Comparison of ENCODE assay signal across 10 mouse cellular contexts in genomic region chr10:79738259-79738658, GRCm38 (mm10). TPM values are rescaled to one million over a fixed set of nuclear protein-coding genes. Genes with fewer than 3 reads are reported as not detected.
DNase-seq lines count a peak whose midpoint lies in the region; ATAC-seq and TF ChIP-seq lines count a peak whose summit lies in the region.
"Had no signal": no experiment of that assay in that cellular context is flagged by ENCODE, and none has a peak within 500 bp of the region (broad histone marks: within the 10 kb centered on the region; RNA-seq: fewer than 3 reads in every experiment).

No protein-coding gene starts in this region.

- H3K27me3 ChIP-seq in spleen, adult 2 months (ENCODE audit: control insufficient read depth, insufficient read depth, low read length): no peaks in the 10 kb centered on the region

- TF ChIP-seq POLR2A in spleen, adult 2 months (IDR thresholded peaks at IDR 0.05; ENCODE audit: low read depth, low read length): no peak

- peaks cover 70% of the 10 kb centered on the region for H3K36me3 ChIP-seq in spleen, adult 2 months (ENCODE audit: control insufficient read depth, insufficient read depth, low read length)

- H3K4me1 ChIP-seq in spleen, adult 2 months (ENCODE audit: control insufficient read depth, insufficient read depth, insufficient read length): no peaks in the 10 kb centered on the region

- TF ChIP-seq CTCF in spleen, adult 2 months (IDR thresholded peaks at IDR 0.05; ENCODE audit: extremely low read depth, insufficient read depth, insufficient read length, insufficient replicate concordance): peak; percentile 40; the same call in 1 of the 2 replicates

- no peak overlapping the region for H3K4me3 ChIP-seq in spleen, adult 2 months (ENCODE audit: extremely low read depth, insufficient read depth, insufficient read length)

- DNase-seq in kidney, adult 18-20 months: peak; percentile 28
- DNase-seq in kidney, postnatal 14 days: no peak
- DNase-seq in spleen, adult 2 months (ENCODE audit: low read depth in 1 of 2, low spot score in 2 of 2): no peak
- DNase-seq in spleen, postnatal 36 days (ENCODE audit: low spot score in 2 of 2): no peak
- DNase-seq in thymus, postnatal 25 days: peak; percentile 21
- no peak for DNase-seq in yolk sac, embryonic 10.5 days (ENCODE audit: low spot score)
- no peak for DNase-seq in spleen, adult 12 weeks (ENCODE audit: low spot score)

- peak; percentile 64 for ATAC-seq in erythroblast, adult 5-6 weeks (replicated peaks; ENCODE audit: low FRiP score, poor library complexity, severe bottlenecking)

- 95% methylated on average over 10 of the region's 10 CpGs for WGBS in spleen, adult 2 months

- H3K27ac ChIP-seq in spleen, adult 2 months (ENCODE audit: insufficient read depth, low read length): no peak overlapping the region

RNA-seq across cellular contexts. Expression of gene Polrmt, which starts 8.1 kb away (rescaled TPM):
- polyA plus RNA-seq in spleen, adult 2 months (2012; rRNA removed): 60.5 and 62.5 TPM in 2 replicates
- total RNA-seq in erythroblast, adult 5-6 weeks (2015; ENCODE audit: low replicate concordance): 3.6 and 4.8 TPM in 2 replicates
- 1.1 and 5.0 TPM in 2 replicates for total RNA-seq in erythroblast, adult 5-6 weeks (2017; ENCODE audit: low replicate concordance)

RNA-seq across cellular contexts. Expression of gene Fgf22, which starts 16.6 kb away (rescaled TPM):
- not detected in 2 replicates for polyA plus RNA-seq in spleen, adult 2 months (2012; rRNA removed)
- not detected in 2 replicates for total RNA-seq in erythroblast, adult 5-6 weeks (2015; ENCODE audit: low replicate concordance)
- total RNA-seq in erythroblast, adult 5-6 weeks (2017; ENCODE audit: low replicate concordance): 0.26 TPM in 1 of 2 replicates, not detected in the other
- polyA plus RNA-seq: gonadal fat pad, adult 2 months had no signal

RNA-seq across cellular contexts. Expression of gene Hcn2, which starts 21.8 kb away (rescaled TPM):
- polyA plus RNA-seq in spleen, adult 2 months (2012; rRNA removed): 0.77 and 1.5 TPM in 2 replicates
- total RNA-seq in erythroblast, adult 5-6 weeks (2015; ENCODE audit: low replicate concordance): not detected in 2 replicates
- total RNA-seq in erythroblast, adult 5-6 weeks (2017; ENCODE audit: low replicate concordance): not detected in 2 replicates
- polyA plus RNA-seq: stomach, embryonic 16.5 days had no signal

RNA-seq across cellular contexts. Expression of gene Rnf126, which starts 28.5 kb away (rescaled TPM):
- 122 and 217 TPM in 2 replicates for polyA plus RNA-seq in spleen, adult 2 months (2012; rRNA removed)
- 11.3 and 12.1 TPM in 2 replicates for total RNA-seq in erythroblast, adult 5-6 weeks (2015; ENCODE audit: low replicate concordance)
- total RNA-seq in erythroblast, adult 5-6 weeks (2017; ENCODE audit: low replicate concordance): 2.6 and 10.7 TPM in 2 replicates

RNA-seq across cellular contexts. Expression of gene Bsg, which starts 34.0 kb away (rescaled TPM):
- 208 and 255 TPM in 2 replicates for polyA plus RNA-seq in spleen, adult 2 months (2012; rRNA removed)
- total RNA-seq in erythroblast, adult 5-6 weeks (2015; ENCODE audit: low replicate concordance): 913 and 945 TPM in 2 replicates
- 805 and 888 TPM in 2 replicates for total RNA-seq in erythroblast, adult 5-6 weeks (2017; ENCODE audit: low replicate concordance)

Comparison
In these comparisons a context has a peak if more than half of its experiments do, and no peak if none do; other contexts are left out.
1. DNase-seq: peak in kidney, adult 18-20 months (single experiment) and thymus, postnatal 25 days (single experiment); none in kidney, postnatal 14 days (single experiment), spleen, adult 2 months (0 of 2), spleen, postnatal 36 days (0 of 2), yolk sac, embryonic 10.5 days (single experiment) and spleen, adult 12 weeks (single experiment).